Mouse (Mus musculus) erythroid progenitor cell, adult 5-6 weeks (primary cell): Measurements from ENCODE around the gene Tex30. TPM values are rescaled to one million over a fixed set of nuclear protein-coding genes. Genes with fewer than 3 reads are reported as not detected.
"Not testable (repeated sequence)": the region's sequence is repeated elsewhere in the genome, so short reads cannot be mapped to it uniquely, and the experiment has no call there.

Source experiments
- ATAC-seq: replicated peaks from 2 replicates; pipeline ENCODE4 v1.8.0; 2016; ENCODE audit warnings: moderate number of reproducible peaks, mild to moderate bottlenecking, moderate TSS enrichment, inconsistent platforms; ENCODE audit not compliant: poor library complexity, low FRiP score, severe bottlenecking
- total RNA-seq, 2 experiments: library from RNA; stranded (forward) in 1 of 2; stranded (reverse) in 1 of 2; fragments of 150-400 nt in 1 of 2; fragments of 186-747, 209-891 nt in 1 of 2; gene quantifications; 2 replicates each; pipeline versions ENCODE4 v1.2.3 to v1.2.4; 2015 to 2017; ENCODE audit warnings: low replicate concordance in 2 of 2

Tex30 gene
- total RNA-seq, 2 experiments from 2014 or later: 8.5 to 36.9 TPM

GRCm38 (mm10) chr1:44046556-44046955 is 55.7 kb downstream of the Tex30 start:
- ATAC-seq: no peak

GRCm38 (mm10) chr1:44045689-44046088 is 56.6 kb downstream of the Tex30 start:
- ATAC-seq: not testable (repeated sequence)

GRCm38 (mm10) chr1:44042555-44042915 is 59.7 kb downstream of the Tex30 start:
- no peak for ATAC-seq

- ATAC-seq: peak; percentile 67; the same call in 1 of the 2 replicates
These were observed 60.3 kb downstream of the Tex30 start for GRCm38 (mm10) chr1:44041797-44042554.

Other genes with a start within 250 kb of the Tex30 start
- 42.2 and 53.2 TPM in 2 replicates for gene Tpp2, start 168.8 kb downstream of the Tex30 start, total RNA-seq (2015; ENCODE audit: low replicate concordance)
- gene Tpp2, start 168.8 kb downstream of the Tex30 start, total RNA-seq (2017; ENCODE audit: low replicate concordance): 31.3 and 51.7 TPM in 2 replicates
- gene Mettl21c, start 82.4 kb downstream of the Tex30 start, total RNA-seq (2015; ENCODE audit: low replicate concordance): not detected in 2 replicates
- not detected in 2 replicates for gene Mettl21c, start 82.4 kb downstream of the Tex30 start, total RNA-seq (2017; ENCODE audit: low replicate concordance)
- gene Gm8251, start 40.5 kb downstream of the Tex30 start, total RNA-seq (2015; ENCODE audit: low replicate concordance): 2.1 and 5.4 TPM in 2 replicates
- gene Gm8251, start 40.5 kb downstream of the Tex30 start, total RNA-seq (2017; ENCODE audit: low replicate concordance): 3.3 and 5.9 TPM in 2 replicates
- 1.1 and 1.7 TPM in 2 replicates for gene Kdelc1, start 16.4 kb upstream of the Tex30 start, total RNA-seq (2015; ENCODE audit: low replicate concordance)
- 0.64 and 1.5 TPM in 2 replicates for gene Kdelc1, start 16.4 kb upstream of the Tex30 start, total RNA-seq (2017; ENCODE audit: low replicate concordance)
- gene Bivm, start 16.5 kb upstream of the Tex30 start, total RNA-seq (2015; ENCODE audit: low replicate concordance): 0.72 and 1.3 TPM in 2 replicates
- 0.64 TPM in 1 of 2 replicates, not detected in the other for gene Bivm, start 16.5 kb upstream of the Tex30 start, total RNA-seq (2017; ENCODE audit: low replicate concordance)
- 2.5 and 6.7 TPM in 2 replicates for gene Ercc5, start 45.3 kb upstream of the Tex30 start, total RNA-seq (2015; ENCODE audit: low replicate concordance)
- gene Ercc5, start 45.3 kb upstream of the Tex30 start, total RNA-seq (2017; ENCODE audit: low replicate concordance): 5.5 and 6.5 TPM in 2 replicates
- not detected in 2 replicates for gene Mettl21e, start 116.5 kb upstream of the Tex30 start, total RNA-seq (2015; ENCODE audit: low replicate concordance)
- not detected in 2 replicates for gene Mettl21e, start 116.5 kb upstream of the Tex30 start, total RNA-seq (2017; ENCODE audit: low replicate concordance)